Mouse (Mus musculus): ENCODE results near the gene Rgs8.

Rgs8 gene

GRCm38 (mm10) chr1:153675591-153675990 lies 22.8 kb downstream of the Rgs8 start:
- DNase-seq (ENCODE audit: low read depth, low spot score), result no peak

DNA sequence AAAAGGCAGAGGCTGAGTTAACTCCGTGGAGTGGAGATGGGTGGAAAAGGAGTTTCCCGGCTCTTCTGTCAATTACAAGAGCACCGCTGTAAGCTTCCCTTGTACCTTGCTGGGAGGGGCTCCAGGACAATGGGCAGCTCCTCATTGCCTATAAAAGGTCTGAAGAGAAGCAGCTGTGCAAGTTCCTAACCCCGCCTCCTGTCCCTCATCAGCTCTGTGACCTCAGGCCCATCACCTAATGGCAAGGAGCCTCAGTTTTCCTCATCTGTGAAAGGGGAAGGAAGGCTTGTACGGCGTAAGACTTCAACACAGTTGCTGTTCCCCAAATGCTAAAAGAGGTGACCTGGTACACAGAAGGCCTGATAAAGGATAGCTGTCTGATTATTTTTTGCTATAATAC lies 24.8 kb downstream of the Rgs8 start:
- no peak for DNase-seq (ENCODE audit: low read depth, low spot score)

- DNase-seq (ENCODE audit: low read depth, low spot score), result no peak
Observed at GRCm38 (mm10) chr1:153679147-153679546, 26.3 kb downstream of the Rgs8 start.

DNA sequence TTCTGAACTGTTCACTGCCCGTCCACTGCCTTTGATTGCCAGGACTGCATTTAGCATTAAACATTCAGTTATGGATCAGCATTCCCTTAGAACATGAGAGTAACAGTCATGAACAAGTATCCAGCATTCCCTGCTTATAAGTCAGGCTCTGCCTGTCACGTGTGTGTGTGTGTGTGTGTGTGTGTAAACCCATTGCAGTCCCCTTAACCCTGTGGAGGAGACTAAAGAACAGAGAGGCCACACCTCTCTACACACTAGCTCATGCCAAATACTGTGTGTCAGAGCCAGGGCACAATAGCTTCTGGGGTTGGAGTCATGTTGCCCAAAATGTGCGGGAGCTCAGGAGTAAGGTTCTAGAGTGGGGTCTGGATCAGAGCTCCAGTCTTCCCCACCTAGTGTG lies 26.8 kb downstream of the Rgs8 start:
- DNase-seq (ENCODE audit: low read depth, low spot score), result no peak

DNA sequence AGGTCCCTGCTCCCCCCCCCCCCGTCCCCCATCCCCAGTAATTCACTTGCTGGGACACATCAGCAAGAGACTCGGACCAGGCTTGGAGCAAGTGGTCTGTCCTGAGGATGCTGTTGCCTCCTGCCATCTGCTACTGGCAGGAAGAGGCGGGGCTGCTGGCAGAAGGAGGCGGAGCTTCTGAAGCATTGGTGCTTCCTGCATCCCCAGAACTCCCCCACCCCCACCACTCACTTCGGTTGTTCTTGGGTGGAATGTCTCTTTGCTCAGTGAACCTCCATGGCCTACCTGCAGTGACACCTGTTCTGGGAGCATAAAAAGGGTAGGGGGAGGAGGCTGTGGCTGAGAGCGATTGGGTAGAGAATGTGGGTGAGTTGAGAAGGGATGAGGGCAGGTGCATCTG lies 27.5 kb downstream of the Rgs8 start:
- no peak for DNase-seq (ENCODE audit: low read depth, low spot score)

GRCm38 (mm10) chr1:153681036-153681435 lies 28.2 kb downstream of the Rgs8 start:
- DNase-seq (ENCODE audit: low read depth, low spot score), result no peak

GRCm38 (mm10) chr1:153683190-153683589 lies 30.4 kb downstream of the Rgs8 start:
- no peak for DNase-seq (ENCODE audit: low read depth, low spot score)

DNA sequence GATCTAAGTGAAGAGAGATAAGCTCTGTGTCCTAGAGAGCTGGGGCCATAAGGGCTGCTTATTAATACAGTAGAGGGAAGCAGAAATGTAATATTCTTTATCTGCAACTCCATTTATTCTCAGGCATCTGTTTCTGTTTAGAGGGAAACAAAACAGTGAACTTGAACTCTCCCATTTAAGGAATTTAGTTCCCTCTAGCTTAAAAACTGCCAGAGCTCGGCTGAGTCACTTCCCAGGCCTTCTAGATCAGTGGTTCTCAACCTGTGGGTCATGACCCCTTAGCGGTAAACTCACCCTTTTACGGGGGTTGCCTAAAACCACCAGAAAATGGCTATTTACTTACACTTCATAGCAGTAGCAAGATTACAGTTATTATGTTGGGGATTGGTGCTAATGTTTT lies 32.8 kb downstream of the Rgs8 start:
- DNase-seq (ENCODE audit: low read depth, low spot score), result no peak

DNA sequence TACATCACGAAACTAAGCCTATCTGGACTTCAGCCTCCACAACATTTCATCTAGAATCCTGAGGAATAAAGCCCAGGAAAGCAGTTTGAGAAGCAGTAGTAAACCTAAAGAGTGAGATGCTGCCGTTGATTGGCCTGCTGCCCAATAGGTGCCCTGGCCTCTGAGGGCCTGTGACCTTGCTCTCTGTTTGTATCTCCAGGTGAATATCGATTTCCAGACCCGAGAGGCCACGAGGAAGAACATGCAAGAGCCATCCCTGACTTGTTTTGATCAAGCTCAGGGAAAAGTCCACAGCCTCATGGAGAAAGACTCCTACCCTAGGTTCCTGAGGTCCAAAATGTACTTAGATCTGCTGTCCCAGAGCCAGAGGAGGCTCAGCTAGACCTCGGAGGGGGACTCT lies 39.7 kb downstream of the Rgs8 start:
- DNase-seq (ENCODE audit: low read depth, low spot score), result no peak

DNA sequence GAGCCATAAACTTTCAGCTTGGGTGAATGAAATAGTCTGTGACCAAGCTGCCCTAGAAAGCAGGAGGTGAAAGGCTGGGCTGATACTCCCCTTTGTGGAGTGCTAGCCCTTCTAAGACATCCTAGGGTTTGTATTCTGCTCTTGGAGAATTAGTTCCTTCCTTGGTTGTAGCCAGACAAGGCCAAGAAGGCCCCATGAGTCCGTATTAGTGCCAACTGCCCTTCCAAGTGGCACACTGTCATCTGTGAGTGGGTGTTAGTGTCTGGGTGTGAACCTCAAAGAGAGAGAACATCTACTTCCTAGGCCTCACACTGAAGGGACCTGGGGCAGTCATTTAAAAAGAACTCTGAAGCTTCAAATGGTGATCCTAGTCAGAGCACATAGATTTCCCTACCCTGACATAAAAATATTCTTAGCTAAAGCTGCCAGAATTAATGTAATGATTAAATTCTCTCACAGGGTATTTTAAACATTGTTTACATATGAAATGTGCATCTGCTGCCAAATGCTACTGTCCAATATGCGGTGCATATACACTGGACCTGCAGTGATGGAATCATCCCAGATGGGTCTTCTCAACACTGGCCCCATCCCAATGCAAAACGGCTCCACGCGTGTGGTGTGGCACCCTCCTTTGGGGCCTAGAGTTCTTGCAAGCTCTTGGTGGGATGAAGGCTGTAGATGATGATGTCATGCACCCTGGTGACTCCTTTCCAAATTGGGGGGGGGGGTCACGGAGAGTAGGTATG lies 41.7 kb downstream of the Rgs8 start:
- DNase-seq (ENCODE audit: low read depth, low spot score), result no peak

DNA sequence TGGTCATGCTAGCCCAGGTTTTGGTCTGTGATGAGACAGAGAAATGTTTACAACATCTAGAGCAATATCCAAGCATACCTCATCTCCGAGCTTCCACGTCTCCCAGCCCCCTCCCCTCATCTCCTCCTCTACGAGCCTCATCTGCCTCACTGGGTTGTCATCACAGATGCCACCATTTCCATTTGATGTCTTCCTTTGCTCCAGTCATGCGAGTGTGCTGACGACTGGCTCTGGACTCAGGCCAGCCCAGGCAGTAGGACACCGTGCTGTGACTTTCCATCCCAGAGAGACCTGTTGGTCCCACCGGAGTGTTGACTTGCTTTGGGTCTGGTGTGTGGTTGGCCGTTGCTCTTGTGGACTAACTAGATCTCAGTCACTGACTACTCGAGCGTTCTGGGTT lies 42.6 kb downstream of the Rgs8 start:
- no peak for DNase-seq (ENCODE audit: low read depth, low spot score)

DNA sequence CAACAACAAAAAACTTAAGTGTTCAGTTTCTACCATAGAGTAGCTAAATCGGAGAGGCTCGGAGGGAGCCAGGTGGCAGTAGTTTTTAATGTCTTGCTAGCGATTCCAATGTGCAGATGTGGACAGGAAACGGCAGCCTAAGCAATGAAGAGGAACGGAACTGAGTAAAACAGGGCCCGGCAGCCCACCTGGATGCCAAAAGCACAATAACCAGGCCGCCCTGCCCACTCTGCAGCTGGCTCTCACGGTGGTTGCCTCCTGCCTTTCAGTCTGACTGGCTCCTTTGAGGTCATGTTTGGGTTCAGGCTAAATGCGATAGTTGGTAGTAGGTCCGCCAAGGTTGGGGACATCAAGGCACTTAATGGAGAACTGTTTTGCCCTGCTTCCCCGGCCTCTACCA lies 43.3 kb downstream of the Rgs8 start:
- no peak for DNase-seq (ENCODE audit: low read depth, low spot score)

DNA sequence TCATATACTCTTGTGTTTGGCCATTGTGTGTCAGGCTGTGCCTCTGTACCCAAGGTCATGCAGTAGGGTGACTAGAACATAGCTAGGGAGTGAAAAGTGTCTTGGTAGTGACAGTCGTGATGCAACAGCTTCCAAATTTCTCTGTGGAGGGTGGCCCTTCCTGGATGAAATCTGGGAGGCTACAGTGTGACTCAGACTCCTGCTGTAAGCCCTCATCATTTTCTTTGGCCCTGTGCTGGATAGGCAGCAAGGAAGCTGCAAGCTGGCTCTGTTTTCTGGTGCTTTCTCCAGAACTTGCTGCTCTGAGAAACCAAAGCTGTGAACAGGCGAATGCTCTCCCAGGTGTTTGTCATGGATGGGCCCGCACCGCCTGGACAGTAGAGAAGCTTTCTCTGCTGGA lies 43.7 kb downstream of the Rgs8 start:
- no peak for DNase-seq (ENCODE audit: low read depth, low spot score)

- no peak for DNase-seq (ENCODE audit: low read depth, low spot score)
Observed at GRCm38 (mm10) chr1:153697581-153698251, 44.9 kb downstream of the Rgs8 start.

GRCm38 (mm10) chr1:153698311-153699084 lies 45.7 kb downstream of the Rgs8 start:
- DNase-seq (ENCODE audit: low read depth, low spot score), result no peak

DNA sequence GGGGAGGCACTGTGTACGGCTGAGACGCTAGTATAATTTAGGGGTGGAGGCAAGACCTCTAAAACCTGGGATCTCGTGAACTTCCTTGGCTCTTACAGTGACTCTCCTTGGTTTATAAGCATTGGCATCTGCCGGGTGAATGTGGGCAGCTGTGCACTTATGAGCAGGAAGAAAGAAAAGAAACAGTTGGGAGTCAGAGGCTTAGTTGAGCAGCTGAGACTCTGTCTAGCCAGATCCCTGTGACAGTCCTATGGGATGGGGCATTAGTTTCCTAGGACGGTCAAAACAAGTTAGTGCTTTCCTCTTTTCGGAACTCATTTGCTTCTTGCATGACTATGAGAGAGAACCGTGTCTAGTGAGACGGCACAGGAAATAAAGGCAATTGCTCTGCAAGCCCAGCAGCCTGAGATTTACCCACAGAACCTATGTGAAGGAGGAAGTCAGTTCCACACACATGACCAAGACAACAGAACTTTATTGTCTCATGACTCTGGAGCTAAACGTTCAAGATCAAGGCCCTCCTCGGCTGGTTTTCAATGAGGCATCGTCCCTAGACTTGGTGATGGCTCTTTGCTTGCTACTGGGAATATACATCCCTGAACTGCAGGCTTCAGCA lies 47.7 kb downstream of the Rgs8 start:
- DNase-seq (ENCODE audit: low read depth, low spot score), result no peak

- DNase-seq (ENCODE audit: low read depth, low spot score), result no peak
Observed at GRCm38 (mm10) chr1:153701461-153701860, 48.6 kb downstream of the Rgs8 start.

DNA sequence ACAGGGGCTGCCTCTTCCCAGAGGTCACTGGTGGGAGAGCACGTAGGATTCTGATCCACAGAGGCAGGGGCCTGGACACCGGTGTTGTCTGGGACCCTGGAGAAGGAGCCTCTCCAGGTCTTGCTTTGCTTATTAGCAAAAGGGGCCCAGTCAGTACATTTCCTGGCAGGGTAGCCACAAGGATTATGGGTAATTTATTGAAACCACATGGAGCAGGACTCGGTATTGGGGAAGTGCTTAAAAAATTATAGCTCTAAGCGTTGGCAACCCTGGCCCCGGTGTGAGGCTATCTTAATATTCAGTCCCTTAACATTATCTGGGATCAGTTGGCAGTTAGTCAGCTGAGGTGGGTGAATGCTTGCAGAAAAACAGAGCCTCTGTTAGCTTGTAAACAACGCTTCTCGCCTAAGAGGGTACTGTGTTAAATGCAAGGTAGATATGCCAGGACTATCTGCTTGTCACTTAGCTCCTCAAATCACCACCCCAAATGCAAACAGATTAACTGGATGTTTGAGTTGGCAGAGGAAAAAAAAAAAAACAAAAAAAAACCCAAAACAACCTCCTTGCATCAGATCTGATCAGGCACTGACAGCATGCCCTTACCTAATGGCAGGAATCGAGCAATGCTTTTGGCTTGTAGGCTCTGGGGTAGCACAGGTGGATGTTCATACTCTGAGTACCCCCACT lies 49.5 kb downstream of the Rgs8 start:
- no peak for DNase-seq (ENCODE audit: low read depth, low spot score)

GRCm38 (mm10) chr1:153702853-153703410 lies 50.1 kb downstream of the Rgs8 start:
- no peak for DNase-seq (ENCODE audit: low read depth, low spot score)

- DNase-seq (ENCODE audit: low read depth, low spot score), result no peak
Observed at GRCm38 (mm10) chr1:153703445-153703991, 50.7 kb downstream of the Rgs8 start.

DNA sequence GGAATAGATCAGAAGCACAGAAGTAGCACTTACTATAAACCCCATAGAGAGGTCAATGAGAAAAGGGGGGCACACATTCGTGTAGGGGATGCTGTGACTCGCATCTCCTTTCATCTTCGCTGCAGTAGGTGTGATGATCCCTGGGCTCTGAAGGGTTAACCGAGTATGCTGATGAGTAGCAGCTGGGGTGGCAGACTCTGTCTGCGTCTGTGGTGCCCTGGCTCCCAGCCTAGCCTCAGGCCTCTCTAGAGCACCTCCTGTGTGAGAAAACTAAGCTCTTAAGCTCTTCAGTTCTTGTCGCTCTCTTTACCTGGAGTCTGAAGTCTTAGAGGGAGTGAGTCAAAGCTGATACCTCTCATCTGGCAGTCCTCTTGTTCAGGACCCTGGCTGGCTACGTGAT lies 51.3 kb downstream of the Rgs8 start:
- no peak for DNase-seq (ENCODE audit: low read depth, low spot score)
